Mouse (Mus musculus) erythroid progenitor cell, adult 5-6 weeks (primary cell): ENCODE measurements around the gene Pld6. TPM values are rescaled to one million over a fixed set of nuclear protein-coding genes. Genes with fewer than 3 reads are reported as not detected.
"Not testable (repeated sequence)": the region's sequence is repeated elsewhere in the genome, so short reads cannot be mapped to it uniquely, and the experiment has no call there.

Experiments used
- ATAC-seq: replicated peaks from 2 replicates; pipeline ENCODE4 v1.8.0; 2016; ENCODE audit warnings: moderate number of reproducible peaks, mild to moderate bottlenecking, moderate TSS enrichment, inconsistent platforms; ENCODE audit not compliant: poor library complexity, low FRiP score, severe bottlenecking
- total RNA-seq, 2 experiments: library from RNA; stranded (forward) in 1 of 2; stranded (reverse) in 1 of 2; fragments of 150-400 nt in 1 of 2; fragments of 186-747, 209-891 nt in 1 of 2; gene quantifications; 2 replicates each; pipeline versions ENCODE4 v1.2.3 to v1.2.4; 2015 to 2017; ENCODE audit warnings: low replicate concordance in 2 of 2

Pld6 gene
- total RNA-seq, 2 experiments from 2014 or later = not detected

GRCm38 (mm10) chr11:59756351-59756750 lies 31.1 kb downstream of the Pld6 start:
- no peak for ATAC-seq

- ATAC-seq = no peak
These were observed 32.9 kb downstream of the Pld6 start for GRCm38 (mm10) chr11:59754504-59754903.

- no peak for ATAC-seq
These were observed 38.4 kb downstream of the Pld6 start for GRCm38 (mm10) chr11:59749050-59749449.

- ATAC-seq = no peak
These were observed 40.8 kb downstream of the Pld6 start for GRCm38 (mm10) chr11:59746614-59747013.

- ATAC-seq = no peak
These were observed 41.6 kb downstream of the Pld6 start for GRCm38 (mm10) chr11:59745851-59746250.

GRCm38 (mm10) chr11:59744374-59744773 lies 43.1 kb downstream of the Pld6 start:
- no peak for ATAC-seq

GRCm38 (mm10) chr11:59743712-59744111 lies 43.7 kb downstream of the Pld6 start:
- no peak for ATAC-seq

- no peak for ATAC-seq
These were observed 44.1 kb downstream of the Pld6 start for GRCm38 (mm10) chr11:59743307-59743706.

GRCm38 (mm10) chr11:59741915-59742314 lies 45.5 kb downstream of the Pld6 start:
- no peak for ATAC-seq

- no peak for ATAC-seq
These were observed 47.4 kb downstream of the Pld6 start for GRCm38 (mm10) chr11:59739996-59740395.

- no peak for ATAC-seq
These were observed 50.2 kb downstream of the Pld6 start for GRCm38 (mm10) chr11:59737250-59737649.

GRCm38 (mm10) chr11:59735938-59736337 lies 51.5 kb downstream of the Pld6 start:
- ATAC-seq = not testable (repeated sequence)

- ATAC-seq = no peak
These were observed 53.1 kb downstream of the Pld6 start for GRCm38 (mm10) chr11:59734335-59734734.

Other genes with a start within 250 kb of the Pld6 start
- 0.72 and 0.84 TPM in 2 replicates for gene Nlrp3, start 246.1 kb downstream of the Pld6 start, total RNA-seq (2015; ENCODE audit: low replicate concordance)
- gene Nlrp3, start 246.1 kb downstream of the Pld6 start, total RNA-seq (2017; ENCODE audit: low replicate concordance) = 0.13 and 1.3 TPM in 2 replicates
- not detected in 2 replicates for gene Olfr222, start 211.4 kb downstream of the Pld6 start, total RNA-seq (2015; ENCODE audit: low replicate concordance)
- gene Olfr222, start 211.4 kb downstream of the Pld6 start, total RNA-seq (2017; ENCODE audit: low replicate concordance) = not detected in 2 replicates
- gene Olfr223, start 194.4 kb downstream of the Pld6 start, total RNA-seq (2015; ENCODE audit: low replicate concordance) = not detected in 2 replicates
- gene Olfr223, start 194.4 kb downstream of the Pld6 start, total RNA-seq (2017; ENCODE audit: low replicate concordance) = not detected in 2 replicates
- 21.4 and 38.2 TPM in 2 replicates for gene Mprip, start 126.3 kb downstream of the Pld6 start, total RNA-seq (2015; ENCODE audit: low replicate concordance)
- gene Mprip, start 126.3 kb downstream of the Pld6 start, total RNA-seq (2017; ENCODE audit: low replicate concordance) = 20.7 and 44.4 TPM in 2 replicates
- gene Flcn, start 22.4 kb upstream of the Pld6 start, total RNA-seq (2015; ENCODE audit: low replicate concordance) = 2.1 and 5.0 TPM in 2 replicates
- 2.3 and 5.4 TPM in 2 replicates for gene Flcn, start 22.4 kb upstream of the Pld6 start, total RNA-seq (2017; ENCODE audit: low replicate concordance)
- 2.9 and 7.9 TPM in 2 replicates for gene Nt5m, start 51.8 kb upstream of the Pld6 start, total RNA-seq (2015; ENCODE audit: low replicate concordance)
- 2.1 and 2.5 TPM in 2 replicates for gene Nt5m, start 51.8 kb upstream of the Pld6 start, total RNA-seq (2017; ENCODE audit: low replicate concordance)
- gene Cops3, start 52.2 kb upstream of the Pld6 start, total RNA-seq (2015; ENCODE audit: low replicate concordance) = 57.4 and 74.6 TPM in 2 replicates
- gene Cops3, start 52.2 kb upstream of the Pld6 start, total RNA-seq (2017; ENCODE audit: low replicate concordance) = 40.9 and 42.7 TPM in 2 replicates
- gene Med9, start 160.6 kb upstream of the Pld6 start, total RNA-seq (2015; ENCODE audit: low replicate concordance) = 12.2 and 13.3 TPM in 2 replicates
- gene Med9, start 160.6 kb upstream of the Pld6 start, total RNA-seq (2017; ENCODE audit: low replicate concordance) = 9.6 and 13.5 TPM in 2 replicates
- gene Rasd1, start 177.3 kb upstream of the Pld6 start, total RNA-seq (2015; ENCODE audit: low replicate concordance) = not detected in 2 replicates
- gene Rasd1, start 177.3 kb upstream of the Pld6 start, total RNA-seq (2017; ENCODE audit: low replicate concordance) = not detected in 2 replicates